Mouse (Mus musculus) liver, adult (tissue): ENCODE data around the gene Gm20388.
A peak's percentile ranks its signal among the peaks of the same experiment; 100 is the strongest.

Experiments
- GATA4 ChIP-seq: IDR thresholded peaks from 2 replicates; pipeline ENCODE4 v1.6.1; 2014; ENCODE audit warnings: mild to moderate bottlenecking, low read length; ENCODE audit not compliant: insufficient replicate concordance

The Gm20388 gene

DNA sequence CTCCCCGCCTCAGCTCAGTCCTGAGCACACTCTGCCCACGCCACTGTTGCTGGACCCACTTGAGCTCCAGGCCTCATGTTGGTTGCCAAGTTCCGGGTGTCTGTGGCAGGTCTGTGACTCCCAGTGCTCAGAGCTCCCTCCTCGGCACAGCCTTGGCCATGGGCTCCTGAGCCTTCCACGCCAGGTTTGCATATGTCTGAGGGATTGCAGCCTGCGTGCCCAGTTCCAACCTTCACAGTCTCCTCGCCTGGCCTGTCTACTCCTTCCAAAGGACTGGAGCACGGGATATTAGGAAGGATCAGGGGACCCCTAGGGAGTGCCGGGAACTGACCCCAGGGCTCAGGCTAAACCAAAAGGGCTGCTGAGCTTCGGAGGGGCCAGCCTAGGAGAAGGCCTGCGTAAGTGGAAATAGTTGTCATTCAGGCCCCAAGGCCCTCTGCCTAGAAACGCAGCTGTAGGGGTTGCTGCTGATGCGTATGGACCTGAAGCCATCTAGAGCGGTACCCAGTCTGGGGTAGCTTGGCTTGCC lies 1744.4 kb downstream of the Gm20388 start:
- TF ChIP-seq GATA4: no peak

DNA sequence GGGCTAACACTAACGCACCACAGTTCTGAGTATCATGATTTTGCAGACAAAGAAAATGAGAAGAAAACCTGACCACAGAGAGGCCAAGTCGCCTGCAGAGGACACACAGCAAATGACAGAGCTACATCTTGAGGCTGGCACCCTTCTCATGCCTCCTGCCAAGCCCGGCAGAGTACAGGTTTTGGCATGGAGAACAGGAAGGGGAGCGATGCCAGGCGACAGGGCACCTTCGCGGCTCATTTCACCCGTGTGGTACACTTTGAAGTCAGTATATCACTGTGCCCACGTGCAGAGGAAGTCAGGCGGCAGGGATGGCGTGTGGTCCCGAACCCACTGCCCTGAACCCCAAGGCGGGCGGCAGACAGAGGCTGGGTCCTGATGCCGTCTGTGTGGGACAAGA lies 1750.0 kb downstream of the Gm20388 start:
- TF ChIP-seq GATA4: no peak

DNA sequence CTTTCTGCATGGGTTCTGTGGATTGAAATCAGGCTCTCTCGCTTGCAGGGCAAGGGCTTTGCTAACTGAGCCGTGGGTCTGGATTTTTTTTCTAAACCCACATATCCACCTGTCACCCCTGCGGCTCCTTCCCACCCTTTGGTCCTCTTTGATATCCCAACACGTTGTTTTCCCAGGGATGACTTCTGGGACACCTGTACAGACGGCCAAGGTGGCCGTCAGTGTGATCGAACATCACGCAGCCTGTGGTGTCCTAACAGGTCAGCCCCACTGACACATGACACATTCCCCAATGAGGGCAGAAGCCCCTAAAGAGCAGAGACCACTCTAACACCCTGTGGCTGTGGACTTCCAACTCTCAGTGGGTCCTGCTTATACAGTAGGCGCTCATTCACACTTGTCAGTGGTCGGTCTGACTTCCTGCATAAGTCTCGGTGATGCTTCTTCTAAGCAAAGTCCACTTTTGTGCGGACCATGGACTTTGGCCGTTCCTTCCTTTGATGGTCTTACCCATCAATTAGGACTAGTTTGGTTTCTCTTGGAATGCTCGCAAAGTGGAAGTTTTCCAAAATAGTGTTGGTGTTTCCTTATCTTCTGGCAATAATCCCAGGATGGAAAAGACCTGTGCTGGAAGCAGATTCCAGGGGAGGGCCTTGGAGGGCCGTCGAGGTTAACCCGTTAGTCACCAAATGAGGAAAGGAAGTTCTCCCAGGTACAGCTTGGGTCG lies 1751.2 kb downstream of the Gm20388 start:
- peak; percentile 38; the same call in 1 of the 2 replicates for TF ChIP-seq GATA4

DNA sequence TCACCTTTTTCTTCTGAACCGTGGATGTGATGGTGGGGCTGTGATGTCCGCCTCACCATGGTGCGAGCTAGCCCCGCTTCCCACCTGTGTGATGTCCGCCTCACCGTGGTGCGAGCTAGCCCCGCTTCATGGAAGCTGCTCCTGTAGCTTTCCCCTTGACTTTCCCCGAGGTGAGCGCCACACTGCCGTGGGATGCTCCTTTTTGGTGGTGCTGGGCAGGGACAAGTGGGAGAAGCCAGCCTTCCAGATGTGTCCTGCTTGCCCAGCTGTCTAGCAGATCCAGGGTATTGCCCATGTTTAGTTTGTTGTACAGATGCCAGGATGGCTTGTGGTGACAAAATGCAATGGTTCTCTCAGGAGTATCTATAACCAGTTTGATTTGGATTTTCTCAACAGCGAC lies 1752.5 kb downstream of the Gm20388 start:
- no peak for TF ChIP-seq GATA4

DNA sequence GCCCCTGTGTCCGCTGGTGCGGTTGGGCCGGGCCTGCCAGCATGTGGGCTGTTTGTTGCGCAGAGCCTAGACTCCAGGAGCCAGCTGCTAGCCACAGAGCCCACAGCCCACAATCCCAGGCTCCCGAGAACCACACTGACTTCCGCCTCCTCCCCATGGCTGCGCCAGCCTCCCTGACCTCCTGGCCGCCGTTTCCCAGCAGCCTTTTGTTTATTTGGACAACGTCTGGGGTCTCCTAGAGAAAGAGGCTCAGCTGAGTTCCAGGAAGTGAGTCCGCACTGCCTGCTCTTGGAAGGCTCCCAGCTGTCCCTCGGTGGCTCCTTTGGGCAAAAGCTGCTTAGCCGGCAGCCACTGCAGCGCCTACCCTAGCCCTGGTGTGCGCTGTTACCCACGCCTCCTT lies 1754.7 kb downstream of the Gm20388 start:
- TF ChIP-seq GATA4: no peak

- no peak for TF ChIP-seq GATA4
Measured at GRCm38 (mm10) chr8:121668553-121668952, 1757.9 kb downstream of the Gm20388 start.

- no peak for TF ChIP-seq GATA4
Measured at GRCm38 (mm10) chr8:121669208-121669607, 1758.6 kb downstream of the Gm20388 start.

DNA sequence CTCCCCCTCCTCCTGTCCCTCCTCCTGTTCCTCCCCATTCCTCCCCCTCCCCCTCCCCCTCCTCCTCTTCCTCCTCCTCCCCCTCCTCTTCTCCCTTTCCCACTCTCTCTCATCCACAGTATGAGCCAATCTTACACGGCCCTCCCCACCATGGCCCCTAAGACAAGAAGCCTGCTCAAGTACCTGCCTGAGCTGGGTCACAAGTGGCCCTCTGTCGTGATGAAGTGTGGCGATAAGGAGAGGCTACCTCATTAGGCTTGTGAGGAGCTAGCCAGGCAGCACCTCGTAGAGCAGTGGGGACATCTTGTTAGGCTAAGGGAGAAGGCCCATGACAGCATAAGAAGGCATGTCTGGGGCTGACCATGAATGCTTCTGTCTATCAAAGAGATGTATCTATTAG lies 1762.5 kb downstream of the Gm20388 start:
- TF ChIP-seq GATA4: no peak

DNA sequence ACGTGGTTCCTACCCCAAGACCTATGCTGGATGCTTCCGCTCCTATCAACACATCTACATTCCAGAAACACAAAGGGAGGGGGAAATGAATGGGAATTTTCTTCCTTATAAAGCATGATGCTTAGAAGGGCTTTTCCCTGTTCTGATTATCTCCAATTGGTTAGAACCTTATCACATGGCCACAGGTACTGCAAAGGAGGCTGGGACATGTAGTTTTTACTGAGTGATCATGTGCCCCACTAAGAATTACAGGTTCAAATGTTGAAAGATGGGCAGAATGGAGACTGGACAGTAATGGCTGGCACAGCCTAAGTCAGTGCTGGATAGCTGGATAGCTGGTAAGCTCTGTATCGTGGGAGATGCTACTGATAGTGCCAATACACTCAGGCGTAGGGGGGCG lies 1763.3 kb downstream of the Gm20388 start:
- no peak for TF ChIP-seq GATA4

- no peak for TF ChIP-seq GATA4
Measured at GRCm38 (mm10) chr8:121674524-121674923, 1763.9 kb downstream of the Gm20388 start.

DNA sequence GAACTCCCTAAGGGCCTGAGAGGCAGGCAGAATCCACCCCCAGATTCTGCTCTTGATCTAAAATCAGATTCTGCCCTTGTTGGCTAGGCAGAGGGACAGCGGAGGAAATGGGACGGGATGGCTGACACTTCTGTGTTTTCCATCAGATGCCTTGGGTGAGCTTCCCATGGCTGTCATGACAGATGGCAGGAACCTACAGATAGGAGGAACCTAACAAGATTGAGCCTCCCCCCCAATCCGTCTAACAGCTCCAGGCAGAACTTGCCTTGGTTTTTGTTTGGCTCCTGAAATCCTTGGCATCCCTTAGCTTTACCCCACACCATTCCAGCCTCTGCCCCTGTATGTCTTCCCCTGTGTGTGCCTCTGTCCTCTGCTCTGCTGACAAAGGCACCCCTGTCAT lies 1764.5 kb downstream of the Gm20388 start:
- no peak for TF ChIP-seq GATA4

DNA sequence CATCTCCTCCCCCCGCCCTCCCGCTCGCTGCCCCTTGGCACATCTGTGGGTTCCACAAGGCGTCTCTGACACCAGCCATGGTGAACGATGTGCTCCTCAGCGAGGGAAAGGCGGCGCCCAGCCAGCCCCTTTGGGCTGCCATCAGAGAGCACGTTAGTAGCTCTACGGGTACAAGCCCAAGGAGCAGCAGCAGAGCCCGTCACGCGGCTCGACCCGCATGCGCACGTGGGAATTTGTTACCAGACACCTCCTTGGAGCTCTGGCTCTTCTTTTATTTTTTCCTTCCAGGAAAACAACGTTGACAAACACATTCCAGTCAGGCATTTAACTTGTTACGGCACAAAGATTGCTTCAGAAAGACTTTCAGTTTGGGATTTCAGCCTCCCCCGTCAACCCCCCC lies 1765.1 kb downstream of the Gm20388 start:
- TF ChIP-seq GATA4: no peak

- no peak for TF ChIP-seq GATA4
Measured at GRCm38 (mm10) chr8:121678696-121679095, 1768.1 kb downstream of the Gm20388 start.

GRCm38 (mm10) chr8:121680896-121681295 lies 1770.3 kb downstream of the Gm20388 start:
- TF ChIP-seq GATA4: no peak

GRCm38 (mm10) chr8:121681457-121681856 lies 1770.8 kb downstream of the Gm20388 start:
- TF ChIP-seq GATA4: no peak

DNA sequence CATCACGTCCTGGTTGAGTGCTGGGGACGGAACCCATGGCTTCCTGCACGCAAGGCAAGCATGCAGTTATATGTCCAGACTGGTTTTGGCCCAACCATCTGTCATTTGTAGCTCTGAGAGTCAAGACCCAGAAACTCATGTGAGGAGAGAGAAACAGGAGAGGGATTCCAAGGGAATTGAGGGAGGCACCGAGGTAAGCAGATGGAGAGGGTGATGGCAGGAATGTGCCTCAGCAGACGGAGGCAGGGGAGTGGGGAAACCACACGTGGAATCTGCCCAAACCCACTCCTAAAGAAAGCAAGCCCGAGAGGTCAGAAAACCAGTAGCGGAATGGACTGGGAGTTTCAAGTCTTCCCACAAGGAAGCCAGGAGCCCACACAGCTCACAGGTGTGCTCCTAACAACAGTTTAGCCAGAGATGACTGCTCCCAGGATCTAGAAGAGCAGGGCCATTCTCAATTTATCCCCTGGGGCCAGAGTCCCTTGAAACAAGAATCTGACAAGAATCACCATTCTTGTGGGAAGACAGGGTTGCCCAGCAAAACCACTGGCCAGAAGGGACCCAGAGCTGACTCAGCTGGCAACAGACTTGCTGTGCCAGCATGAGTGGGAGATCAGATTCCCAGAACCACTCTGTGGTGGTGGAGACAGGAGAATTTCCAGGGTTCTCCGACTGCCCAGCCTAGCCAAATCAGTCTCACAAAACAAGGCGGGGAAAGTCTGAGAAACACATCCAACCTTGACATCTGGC lies 1772.6 kb downstream of the Gm20388 start:
- TF ChIP-seq GATA4: no peak
